Mouse (Mus musculus): ENCODE data around the gene Olfr849. TPM values are rescaled to one million over a fixed set of nuclear protein-coding genes. Genes with fewer than 3 reads are reported as not detected.

The Olfr849 gene
- polyA plus RNA-seq (2015; fragmentation: Nextera tagmentation; extraction: Ambion mirVana): not detected in 2 replicates

- no peaks in the 10 kb centered on the region for H3K36me3 ChIP-seq
- no peak within 1 kb of the TSS for H3K4me3 ChIP-seq
- H3K9me3 ChIP-seq: peaks cover 6% of the 10 kb centered on the region; the same call in 1 of the 2 replicates
- H3K27me3 ChIP-seq: no peaks in the 10 kb centered on the region
- no peaks in the 10 kb centered on the region for H3K4me1 ChIP-seq
- no peak for ATAC-seq (ENCODE audit: insufficient number of reproducible peaks, low FRiP score, low TSS enrichment, low read depth)
- no peak within 1 kb of the TSS for H3K4me2 ChIP-seq
- WGBS: 81% methylated on average over 2 of the region's 2 CpGs
- H3K27ac ChIP-seq: no peak within 1 kb of the TSS
- H3K9ac ChIP-seq: no peak within 1 kb of the TSS
These were observed at the start of gene Olfr849 for GRCm38 (mm10) chr9:19439966-19440365. Olfr849 (plus strand) TSS chr9:19440266.

- no peak within 1 kb of the TSS for H3K9ac ChIP-seq
- no peak within 1 kb of the TSS for H3K4me2 ChIP-seq
- no peak within 1 kb of the TSS for H3K4me3 ChIP-seq
- H3K36me3 ChIP-seq: no peaks in the 10 kb centered on the region
- H3K9me3 ChIP-seq: no peaks in the 10 kb centered on the region
- no peak for ATAC-seq (ENCODE audit: insufficient number of reproducible peaks, low FRiP score, low TSS enrichment, low read depth)
- no peaks in the 10 kb centered on the region for H3K4me1 ChIP-seq
- no peak within 1 kb of the TSS for H3K27ac ChIP-seq
- no peaks in the 10 kb centered on the region for H3K27me3 ChIP-seq
These were observed 38.1 kb downstream of the Olfr849 start, which contains the start of gene Olfr850 for GRCm38 (mm10) chr9:19478148-19478547. Olfr850 (minus strand) TSS chr9:19478248.

GRCm38 (mm10) chr9:19492995-19493394, 52.9 kb downstream of the Olfr849 start, which contains the start of gene Olfr851:
Olfr851 (plus strand) TSS chr9:19493295.
- H3K4me3 ChIP-seq: no peak within 1 kb of the TSS
- H3K27me3 ChIP-seq: no peaks in the 10 kb centered on the region
- no peaks in the 10 kb centered on the region for H3K9me3 ChIP-seq
- no peak within 1 kb of the TSS for H3K9ac ChIP-seq
- H3K4me1 ChIP-seq: no peaks in the 10 kb centered on the region
- H3K4me2 ChIP-seq: no peak within 1 kb of the TSS
- H3K27ac ChIP-seq: no peak within 1 kb of the TSS
- ATAC-seq (ENCODE audit: insufficient number of reproducible peaks, low FRiP score, low TSS enrichment, low read depth): no peak
- H3K36me3 ChIP-seq: no peaks in the 10 kb centered on the region

Other genes with a start within 250 kb of the Olfr849 start
- gene Olfr843, start 188.3 kb upstream of the Olfr849 start, polyA plus RNA-seq (2015; fragmentation: Nextera tagmentation; extraction: Ambion mirVana): not detected in 2 replicates
- gene Olfr844, start 123.9 kb upstream of the Olfr849 start, polyA plus RNA-seq (2015; fragmentation: Nextera tagmentation; extraction: Ambion mirVana): not detected in 2 replicates
- not detected in 2 replicates for gene Olfr845, start 103.8 kb upstream of the Olfr849 start, polyA plus RNA-seq (2015; fragmentation: Nextera tagmentation; extraction: Ambion mirVana)
- gene Olfr846, start 76.3 kb upstream of the Olfr849 start, polyA plus RNA-seq (2015; fragmentation: Nextera tagmentation; extraction: Ambion mirVana): not detected in 2 replicates
- not detected in 2 replicates for gene Olfr847, start 61.6 kb upstream of the Olfr849 start, polyA plus RNA-seq (2015; fragmentation: Nextera tagmentation; extraction: Ambion mirVana)
- gene Olfr850, start 38.0 kb downstream of the Olfr849 start, polyA plus RNA-seq (2015; fragmentation: Nextera tagmentation; extraction: Ambion mirVana): not detected in 2 replicates
- not detected in 2 replicates for gene Olfr851, start 53.0 kb downstream of the Olfr849 start, polyA plus RNA-seq (2015; fragmentation: Nextera tagmentation; extraction: Ambion mirVana)
- not detected in 2 replicates for gene Olfr853, start 100.8 kb downstream of the Olfr849 start, polyA plus RNA-seq (2015; fragmentation: Nextera tagmentation; extraction: Ambion mirVana)
- gene Olfr854, start 127.1 kb downstream of the Olfr849 start, polyA plus RNA-seq (2015; fragmentation: Nextera tagmentation; extraction: Ambion mirVana): not detected in 2 replicates
- not detected in 2 replicates for gene Olfr855, start 142.4 kb downstream of the Olfr849 start, polyA plus RNA-seq (2015; fragmentation: Nextera tagmentation; extraction: Ambion mirVana)
- gene Zfp317, start 181.8 kb downstream of the Olfr849 start, polyA plus RNA-seq (2015; fragmentation: Nextera tagmentation; extraction: Ambion mirVana): 22.7 and 23.8 TPM in 2 replicates

Data from limb, embryonic 15.5 days (tissue).